Mouse (Mus musculus): ENCODE results near the gene Thrb. TPM values are rescaled to one million over a fixed set of nuclear protein-coding genes. Genes with fewer than 3 reads are reported as not detected.

The Thrb gene
- total RNA-seq, 2 experiments from 2014 or later: 30.3 to 33.9 TPM

DNA sequence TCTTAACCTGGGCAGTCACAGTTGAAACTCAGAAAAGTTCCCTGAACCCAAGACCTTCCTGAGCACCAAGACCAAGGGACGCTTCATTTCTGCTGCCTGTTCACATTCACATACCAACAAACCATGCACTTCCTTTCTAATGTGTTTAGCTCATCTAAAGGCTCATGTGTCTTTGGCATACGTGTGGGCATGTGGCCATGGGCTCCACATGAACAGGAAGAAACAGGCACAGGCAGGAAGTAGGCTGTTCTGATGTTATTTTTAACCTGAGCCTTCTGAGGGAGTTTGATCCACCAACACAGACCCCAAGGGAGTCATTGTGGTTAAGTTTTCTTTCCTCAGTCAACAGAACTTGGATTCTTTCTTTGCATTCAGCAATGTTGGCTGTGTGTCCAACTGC is 341.8 kb downstream of the Thrb start:
- intact Hi-C loops (cut with DNase I): no loop called here
- no peak for DNase-seq

- no peak for DNase-seq
- intact Hi-C loops (cut with DNase I): no loop called here
These were observed 343.6 kb downstream of the Thrb start for GRCm38 (mm10) chr14:18003686-18004085.

DNA sequence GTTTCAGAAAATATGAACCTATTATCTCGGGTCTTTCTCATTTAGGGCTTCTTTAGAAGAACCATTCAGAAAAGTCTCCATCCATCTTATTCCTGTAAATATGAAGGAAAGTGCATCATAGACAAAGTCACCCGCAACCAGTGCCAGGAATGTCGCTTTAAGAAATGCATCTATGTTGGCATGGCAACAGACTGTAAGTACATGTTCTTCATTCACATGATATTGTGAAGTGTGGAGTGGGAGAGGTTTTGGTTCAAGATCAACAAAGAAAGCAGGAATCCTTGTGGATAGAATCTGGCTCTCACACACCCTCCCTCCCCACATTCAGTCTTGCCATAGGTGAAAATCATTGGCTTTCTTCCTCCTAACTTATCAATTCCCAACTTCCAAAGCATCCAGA is 348.5 kb downstream of the Thrb start:
- intact Hi-C loops (cut with DNase I): no loop called here
- no peak for DNase-seq

- DNase-seq: no peak
- intact Hi-C loops (cut with DNase I): no loop called here
These were observed 356.5 kb downstream of the Thrb start for GRCm38 (mm10) chr14:18016604-18017003.

GRCm38 (mm10) chr14:18020128-18020527 is 360.1 kb downstream of the Thrb start:
- no peak for DNase-seq
- intact Hi-C loops (cut with DNase I): no loop called here

GRCm38 (mm10) chr14:18020636-18021035 is 360.6 kb downstream of the Thrb start:
- peak; percentile 26 to 41 for DNase-seq
- intact Hi-C loops (cut with DNase I): no loop called here

- no peak for DNase-seq
- intact Hi-C loops (cut with DNase I): no loop called here
These were observed 361.7 kb downstream of the Thrb start for GRCm38 (mm10) chr14:18021726-18022125.

GRCm38 (mm10) chr14:18022351-18022750 is 362.3 kb downstream of the Thrb start:
- intact Hi-C loops (cut with DNase I): no loop called here
- DNase-seq: no peak

GRCm38 (mm10) chr14:18027867-18028266 is 367.8 kb downstream of the Thrb start:
- no peak for DNase-seq
- intact Hi-C loops (cut with DNase I): no loop called here

DNA sequence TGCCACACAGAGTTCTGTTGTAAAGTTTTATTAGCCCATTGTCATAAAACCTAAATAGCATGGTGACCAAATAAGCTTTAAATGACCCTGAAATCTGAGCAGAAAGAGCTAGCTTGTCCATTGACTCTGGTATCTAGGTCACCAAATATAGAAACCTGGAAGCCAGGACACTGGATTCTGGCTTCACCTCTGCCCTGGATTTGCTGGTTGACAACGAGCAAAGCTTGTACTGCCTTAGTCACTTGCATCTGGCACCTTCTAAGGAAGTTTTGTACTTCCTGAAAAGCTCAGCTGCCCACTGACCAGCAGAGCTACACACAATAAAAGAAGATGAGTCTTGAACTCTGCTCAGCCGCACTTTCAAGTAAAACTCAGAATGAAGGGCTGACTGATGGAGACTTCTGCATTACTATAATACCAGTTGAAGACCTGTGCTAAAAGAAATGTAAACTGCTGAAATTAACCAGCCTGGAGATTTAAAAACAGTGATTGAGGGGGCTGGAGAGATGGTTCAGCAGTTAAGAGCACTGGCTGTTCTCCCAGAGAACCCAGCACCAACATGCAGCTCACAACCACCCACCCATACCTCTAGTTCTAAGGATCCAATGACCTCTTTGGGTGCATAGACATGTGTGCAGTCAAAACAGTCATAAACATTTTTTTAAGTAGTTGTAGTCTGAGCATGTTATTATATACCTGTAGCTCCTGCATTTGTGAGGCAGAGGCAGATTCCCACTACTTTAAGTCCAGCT is 369.3 kb downstream of the Thrb start:
- DNase-seq: peak in 1 of 2 experiments; percentile 7
- intact Hi-C loops (cut with DNase I): no loop called here

DNA sequence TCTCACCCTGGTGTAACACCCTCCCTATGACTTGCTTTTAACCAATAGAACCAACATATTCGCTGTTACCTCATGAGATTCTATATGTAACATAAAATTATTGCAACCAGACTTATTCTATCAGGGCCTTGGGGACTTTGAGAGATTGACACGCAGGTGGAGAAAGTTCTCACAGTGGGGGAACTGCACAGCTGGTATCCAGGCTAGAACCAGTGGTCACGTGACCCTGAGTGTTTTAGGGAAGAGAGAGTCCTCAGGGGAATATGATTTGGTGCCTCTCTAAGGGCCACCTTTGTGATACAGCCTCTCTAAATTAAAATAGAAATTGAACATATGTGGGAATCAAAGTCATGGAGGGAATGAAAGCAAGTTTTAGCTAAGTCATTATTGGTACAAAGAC is 371.9 kb downstream of the Thrb start:
- no peak for DNase-seq
- intact Hi-C loops (cut with DNase I): no loop called here

DNA sequence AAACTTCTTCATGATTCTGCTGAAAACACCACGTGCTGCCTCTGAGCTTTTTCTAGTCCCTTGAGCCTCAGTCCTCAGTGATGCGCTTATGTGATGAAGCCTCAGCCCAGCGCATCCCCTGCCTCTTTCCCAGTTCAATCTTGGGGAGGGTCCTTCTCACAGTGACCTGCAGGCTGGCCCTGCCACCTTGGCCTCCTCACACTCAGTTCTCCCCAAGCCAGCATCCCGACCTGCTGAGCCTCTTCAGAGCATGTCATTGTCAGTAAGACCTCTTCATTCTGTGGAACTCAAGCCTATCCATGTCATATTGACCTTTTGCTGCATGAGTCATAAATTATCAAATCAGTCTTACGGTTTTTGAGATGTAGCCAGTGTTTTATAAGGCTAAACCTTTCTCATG is 376.5 kb downstream of the Thrb start:
- intact Hi-C loops (cut with DNase I): no loop called here
- DNase-seq: no peak

- DNase-seq: no peak
- intact Hi-C loops (cut with DNase I): no loop called here
These were observed 402.2 kb downstream of the Thrb start for GRCm38 (mm10) chr14:18062082-18062772.
